Mouse (Mus musculus) heart, embryonic 16.5 days (tissue): ENCODE data around the gene Dusp28. TPM values are rescaled to one million over a fixed set of nuclear protein-coding genes. Genes with fewer than 3 reads are reported as not detected.

ENCODE experiments used
- polyA plus RNA-seq: library from polyadenylated mRNA; unstranded; fragments of >200 nt; fragmentation: Nextera tagmentation; extraction: Ambion mirVana; gene quantifications from 2 replicates; pipeline ENCODE4 v1.2.1, GENCODE M21; 2015

Dusp28 gene
- polyA plus RNA-seq, 1 experiment from 2014 or later = 18.5 TPM

Other genes starting within 250 kb of the Dusp28 start
- 68.0 and 70.4 TPM in 2 replicates for gene Gpc1, start 75.3 kb upstream of the Dusp28 start, polyA plus RNA-seq
- gene Ankmy1, start 4.1 kb upstream of the Dusp28 start, polyA plus RNA-seq = 0.44 and 0.67 TPM in 2 replicates
- gene Rnpepl1, start 3.8 kb downstream of the Dusp28 start, polyA plus RNA-seq = 29.8 and 45.6 TPM in 2 replicates
- gene Capn10, start 27.4 kb downstream of the Dusp28 start, polyA plus RNA-seq = 26.9 and 27.1 TPM in 2 replicates
- gene Gpr35, start 43.9 kb downstream of the Dusp28 start, polyA plus RNA-seq = 0.55 and 0.83 TPM in 2 replicates
- not detected in 2 replicates for gene Aqp12, start 99.4 kb downstream of the Dusp28 start, polyA plus RNA-seq
- gene Kif1a, start 195.0 kb downstream of the Dusp28 start, polyA plus RNA-seq = 8.3 and 11.3 TPM in 2 replicates
- gene Agxt, start 228.3 kb downstream of the Dusp28 start, polyA plus RNA-seq = not detected in 2 replicates